Mouse (Mus musculus): ENCODE data around the gene Vmn1r163. TPM values are rescaled to one million over a fixed set of nuclear protein-coding genes. Genes with fewer than 3 reads are reported as not detected.
"Not testable (repeated sequence)": the region's sequence is repeated elsewhere in the genome, so short reads cannot be mapped to it uniquely, and the experiment has no call there.

Gene Vmn1r163
- polyA plus RNA-seq (2015; fragmentation: Nextera tagmentation; extraction: Ambion mirVana) = not detected in 2 replicates

- no CpG with 5 or more reads among the region's 1 CpGs for WGBS
- not testable (repeated sequence) for H3K36me3 ChIP-seq (ENCODE audit: insufficient read depth, low read length); ATAC-seq
These were observed at the start of gene Vmn1r163 for GRCm38 (mm10) chr7:23055240-23055639. TSS of gene Vmn1r163 (plus strand) at chr7:23055540.

GRCm38 (mm10) chr7:23019823-23020222 lies 35.5 kb upstream of the Vmn1r163 start, which contains the start of gene Gm4216:
TSS of gene Gm4216 (minus strand) at chr7:23019923.
- not testable (repeated sequence) for H3K9ac ChIP-seq (replicated peaks; ENCODE audit: low read depth); H3K9me3 ChIP-seq (ENCODE audit: low read length); H3K4me3 ChIP-seq (ENCODE audit: low read depth, low read length); H3K36me3 ChIP-seq (ENCODE audit: insufficient read depth, low read length); DNase-seq (ENCODE audit: low spot score); H3K4me1 ChIP-seq (ENCODE audit: insufficient read depth, low read depth, low read length); H3K27ac ChIP-seq (ENCODE audit: low read length); ATAC-seq; H3K4me2 ChIP-seq (replicated peaks; ENCODE audit: low read depth, low read length); H3K27me3 ChIP-seq (replicated peaks; ENCODE audit: insufficient read depth, low read length)
- WGBS = no CpG with 5 or more reads among the region's 3 CpGs

More at GRCm38 (mm10) chr7:23055240-23055639, at the start of gene Vmn1r163:
- not testable (repeated sequence) for H3K4me1 ChIP-seq (ENCODE audit: insufficient read depth, low read depth, low read length); H3K9ac ChIP-seq (replicated peaks; ENCODE audit: low read depth); H3K27ac ChIP-seq (ENCODE audit: low read length); H3K4me2 ChIP-seq (replicated peaks; ENCODE audit: low read depth, low read length); H3K27me3 ChIP-seq (replicated peaks; ENCODE audit: insufficient read depth, low read length); H3K4me3 ChIP-seq (ENCODE audit: low read depth, low read length); DNase-seq (ENCODE audit: low spot score); H3K9me3 ChIP-seq (ENCODE audit: low read length)

- not testable (repeated sequence) for H3K9ac ChIP-seq (replicated peaks; ENCODE audit: low read depth); H3K4me2 ChIP-seq (replicated peaks; ENCODE audit: low read depth, low read length); H3K36me3 ChIP-seq (ENCODE audit: insufficient read depth, low read length); H3K4me1 ChIP-seq (ENCODE audit: insufficient read depth, low read depth, low read length); H3K27ac ChIP-seq (ENCODE audit: low read length); DNase-seq (ENCODE audit: low spot score); H3K4me3 ChIP-seq (ENCODE audit: low read depth, low read length); ATAC-seq; H3K27me3 ChIP-seq (replicated peaks; ENCODE audit: insufficient read depth, low read length); H3K9me3 ChIP-seq (ENCODE audit: low read length)
- WGBS = no CpG with 5 or more reads among the region's 1 CpGs
These were observed 12.0 kb downstream of the Vmn1r163 start, which contains the start of gene Gm8720 for GRCm38 (mm10) chr7:23067356-23067755. TSS of gene Gm8720 (minus strand) at chr7:23067456.

Other genes starting within 250 kb of the Vmn1r163 start
- not detected in 2 replicates for gene Vmn1r159, start 211.9 kb upstream of the Vmn1r163 start, polyA plus RNA-seq (2015; fragmentation: Nextera tagmentation; extraction: Ambion mirVana)
- not detected in 2 replicates for gene Vmn1r160, start 184.3 kb upstream of the Vmn1r163 start, polyA plus RNA-seq (2015; fragmentation: Nextera tagmentation; extraction: Ambion mirVana)
- not detected in 2 replicates for gene Gm4214, start 70.9 kb upstream of the Vmn1r163 start, polyA plus RNA-seq (2015; fragmentation: Nextera tagmentation; extraction: Ambion mirVana)
- not detected in 2 replicates for gene Gm4216, start 35.6 kb upstream of the Vmn1r163 start, polyA plus RNA-seq (2015; fragmentation: Nextera tagmentation; extraction: Ambion mirVana)
- not detected in 2 replicates for gene Gm8720, start 11.9 kb downstream of the Vmn1r163 start, polyA plus RNA-seq (2015; fragmentation: Nextera tagmentation; extraction: Ambion mirVana)
- not detected in 2 replicates for gene Gm10662, start 88.9 kb downstream of the Vmn1r163 start, polyA plus RNA-seq (2015; fragmentation: Nextera tagmentation; extraction: Ambion mirVana)
- gene Vmn1r165, start 161.8 kb downstream of the Vmn1r163 start, polyA plus RNA-seq (2015; fragmentation: Nextera tagmentation; extraction: Ambion mirVana) = not detected in 2 replicates
- not detected in 2 replicates for gene Vmn1r166, start 196.1 kb downstream of the Vmn1r163 start, polyA plus RNA-seq (2015; fragmentation: Nextera tagmentation; extraction: Ambion mirVana)
- gene Gm6902, start 223.4 kb downstream of the Vmn1r163 start, polyA plus RNA-seq (2015; fragmentation: Nextera tagmentation; extraction: Ambion mirVana) = not detected in 2 replicates
- not detected in 2 replicates for gene Nlrp4e, start 245.7 kb downstream of the Vmn1r163 start, polyA plus RNA-seq (2015; fragmentation: Nextera tagmentation; extraction: Ambion mirVana)